Mouse (Mus musculus) erythroblast, embryonic 14.5 days (primary cell): ENCODE data around the gene Prkcb.

Experiments used
- GATA1 ChIP-seq: IDR thresholded peaks from 2 replicates; pipeline ENCODE4 v1.6.1; 2012; ENCODE audit warnings: low read length, inconsistent platforms, mixed read lengths
- TAL1 ChIP-seq: IDR thresholded peaks from 3 replicates; pipeline ENCODE4 v1.6.1; 2012; ENCODE audit warnings: low read length, inconsistent platforms, mixed read lengths

- TF ChIP-seq GATA1 (no peak), TAL1 (no peak)
Observed at GRCm38 (mm10) chr7:122377967-122378366, 89.4 kb downstream of the Prkcb start.
